18 mouse cellular contexts compared by ENCODE assay signal in the genomic region with DNA sequence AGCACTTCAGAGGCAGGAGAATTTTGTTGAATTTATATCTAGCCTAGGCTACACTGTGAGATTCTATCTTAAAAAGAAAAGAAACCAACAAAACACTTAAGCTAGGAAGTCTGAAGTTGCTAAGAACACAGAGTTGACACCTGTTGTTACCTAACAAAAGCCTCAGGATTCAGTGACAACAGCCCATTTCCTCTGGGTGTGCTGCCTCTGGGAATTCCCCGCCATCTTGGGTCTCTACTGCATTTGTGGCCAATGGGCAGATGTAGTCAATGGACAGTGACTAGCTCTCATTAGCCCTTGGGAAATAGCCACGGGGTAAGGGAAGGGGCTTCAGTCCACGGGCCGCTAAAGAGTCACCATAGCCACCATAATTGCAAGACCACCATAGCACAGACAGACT.
"Had no signal": no experiment of that assay in that cellular context is flagged by ENCODE, and none has a peak within 500 bp of the region (broad histone marks: within the 10 kb centered on the region; RNA-seq: fewer than 3 reads in every experiment).

No protein-coding gene starts in this region.

- ATAC-seq: liver, postnatal 0 days; lung, postnatal 0 days; midbrain, embryonic 13.5 days; midbrain, embryonic 15.5 days had no signal

- H3K27ac ChIP-seq: lung, embryonic 15.5 days; macrophage; midbrain, embryonic 13.5 days; midbrain, embryonic 15.5 days; neural tube, embryonic 12.5 days; stomach, embryonic 15.5 days; stomach, postnatal 0 days had no signal

- H3K27me3 ChIP-seq: lung, embryonic 15.5 days; midbrain, embryonic 15.5 days; neural tube, embryonic 12.5 days; stomach, embryonic 15.5 days had no signal

- H3K4me2 ChIP-seq: lung, embryonic 15.5 days; midbrain, embryonic 11.5 days; midbrain, embryonic 13.5 days; midbrain, embryonic 15.5 days; neural tube, embryonic 12.5 days; stomach, embryonic 15.5 days had no signal

- H3K4me1 ChIP-seq: lung, embryonic 15.5 days; midbrain, embryonic 13.5 days; midbrain, embryonic 15.5 days; neural tube, embryonic 12.5 days; stomach, embryonic 15.5 days had no signal

- H3K9me3 ChIP-seq: lung, embryonic 15.5 days; midbrain, embryonic 13.5 days; midbrain, embryonic 15.5 days; neural tube, embryonic 12.5 days; stomach, embryonic 15.5 days had no signal

- H3K9ac ChIP-seq: liver, postnatal 0 days; lung, embryonic 15.5 days; midbrain, embryonic 13.5 days; midbrain, embryonic 15.5 days; neural tube, embryonic 12.5 days; stomach, embryonic 15.5 days had no signal

- DNase-seq: liver, postnatal 0 days; lung, adult 2 months; lung, postnatal 14 days; lung, postnatal 36 days; right cerebral cortex, postnatal 14 days; thymus, adult 2 months; thymus, postnatal 25 days; thymus, postnatal 4 days had no signal

- H3K36me3 ChIP-seq: lung, embryonic 15.5 days; midbrain, embryonic 13.5 days; midbrain, embryonic 15.5 days; neural tube, embryonic 12.5 days; stomach, embryonic 15.5 days had no signal

- H3K4me3 ChIP-seq: lung, embryonic 15.5 days; megakaryocyte, embryonic 14.5 days; midbrain, embryonic 13.5 days; midbrain, embryonic 15.5 days; neural tube, embryonic 12.5 days; stomach, embryonic 15.5 days had no signal
